Mouse (Mus musculus) cerebellum, adult 2 months (tissue): ENCODE data around the gene Panx3. TPM values are rescaled to one million over a fixed set of nuclear protein-coding genes. Genes with fewer than 3 reads are reported as not detected.
A peak's percentile ranks its signal among the peaks of the same experiment; 100 is the strongest.

Experiments used
- DNase-seq, 2 experiments: peaks; one replicate each; pipeline ENCODE4 v3.0.0; 2021
- H3K27ac ChIP-seq: fragments of 200-500 bp; 2 replicates; pipeline ENCODE4 v1.5.1; 2012; ENCODE audit warnings: low read length, control low read depth, inconsistent platforms; ENCODE audit not compliant: insufficient read depth
- H3K27me3 ChIP-seq: fragments of 200-500 bp; 2 replicates; pipeline ENCODE4 v1.6.1; 2012; ENCODE audit warnings: inconsistent platforms, mild to moderate bottlenecking, low read length, moderate library complexity; ENCODE audit not compliant: control insufficient read depth, insufficient read depth
- H3K4me1 ChIP-seq: fragments of 200-500 bp; 2 replicates; pipeline ENCODE4 v1.6.1; 2011; ENCODE audit warnings: low read length; ENCODE audit not compliant: control insufficient read depth, insufficient read depth
- H3K4me3 ChIP-seq: fragments of 200-500 bp; replicated peaks from 2 replicates; pipeline ENCODE3; 2011; ENCODE audit warnings: mild to moderate bottlenecking, low read depth, low read length, control low read depth; ENCODE audit not compliant: insufficient read depth
- CTCF ChIP-seq: fragments of 200-500 bp; IDR thresholded peaks from 2 replicates; pipeline ENCODE4 v1.5.1; 2011; ENCODE audit warnings: low read depth, mild to moderate bottlenecking, control low read depth, low read length, moderate library complexity, borderline replicate concordance; ENCODE audit not compliant: insufficient read depth
- POLR2A ChIP-seq: fragments of 200-500 bp; IDR thresholded peaks from 2 replicates; pipeline ENCODE4 v1.6.1; 2011; ENCODE audit warnings: low read length, control low read depth, borderline replicate concordance; ENCODE audit not compliant: insufficient read depth
- WGBS: fragments of 180-500 bp; shearing (Covaris S2); methylation state at CpG from one replicate; pipeline ENCODE4 v1.1.7; 2018; 5-methylcytosine and 5-hydroxymethylcytosine counted together
- polyA plus RNA-seq: library from polyadenylated mRNA; depleted of rRNA; stranded (reverse); fragments of >200 nt; gene quantifications from 2 replicates; pipeline ENCODE4 v1.2.3, GENCODE M21; 2012; rRNA removed

Panx3 gene
- polyA plus RNA-seq, 1 experiment: not detected

- no peaks in the 10 kb centered on the region for H3K27me3 ChIP-seq
- H3K4me1 ChIP-seq: no peaks in the 10 kb centered on the region
- TF ChIP-seq POLR2A (no peak), CTCF (no peak)
- H3K4me3 ChIP-seq: no peak overlapping the region
- no peak overlapping the region for H3K27ac ChIP-seq
- no peak for DNase-seq
Measured at GRCm38 (mm10) chr9:37614316-37614715, 54.7 kb downstream of the Panx3 start.

DNA sequence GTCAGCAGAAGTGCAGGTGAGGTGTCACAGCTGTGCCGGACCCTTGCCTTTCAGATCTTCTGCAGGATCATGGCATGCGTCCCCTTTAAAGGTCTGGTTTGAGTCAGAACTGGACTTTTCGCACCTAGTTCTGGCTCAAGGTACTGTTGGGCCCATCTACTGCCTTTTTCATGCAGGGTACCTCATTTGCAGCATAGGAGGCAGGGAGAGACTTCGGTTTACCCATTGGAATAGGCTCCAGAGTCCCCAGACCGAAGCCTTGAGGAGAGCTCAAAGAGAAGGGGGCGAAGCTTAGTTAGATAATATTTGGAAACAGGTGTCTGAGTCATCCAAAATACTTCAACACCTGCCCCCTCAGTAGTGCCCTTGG, 55.1 kb downstream of the Panx3 start:
- WGBS: 18% methylated on average over 6 of the region's 6 CpGs

DNA sequence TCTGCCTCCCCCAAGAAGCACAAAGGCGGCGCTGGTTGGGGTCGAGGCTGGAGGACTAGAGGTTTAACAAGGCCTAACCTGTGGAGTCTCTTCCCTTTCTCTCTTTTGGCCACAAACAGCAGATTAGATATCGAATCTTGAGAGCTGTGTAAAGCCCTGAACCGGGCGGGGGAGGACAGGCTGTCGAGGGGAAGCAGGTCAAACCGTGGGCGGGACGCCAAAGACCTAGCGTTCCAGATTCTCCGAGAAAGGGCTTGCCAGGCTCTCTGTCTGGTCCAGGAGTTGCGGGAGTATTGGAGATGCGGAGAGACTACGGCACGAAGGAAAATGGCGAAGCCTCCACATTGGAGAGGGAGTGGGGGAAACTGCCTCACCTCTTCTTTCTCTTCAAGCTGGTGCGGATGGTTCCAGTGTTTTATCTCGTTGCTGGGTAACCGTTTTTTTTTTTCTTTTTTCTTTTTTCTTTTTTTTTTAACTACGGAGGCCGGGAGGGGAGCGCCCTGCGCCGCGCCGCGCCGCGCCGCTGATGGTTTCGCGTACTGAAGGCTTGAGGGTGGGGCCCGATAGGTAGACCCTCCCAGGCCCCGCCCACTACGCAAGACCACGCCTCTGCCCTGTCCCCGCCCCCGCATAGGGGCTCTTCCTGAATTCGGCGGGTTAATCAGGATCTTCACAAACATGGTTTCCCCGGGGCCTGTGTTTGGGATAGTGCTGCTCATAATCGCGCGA, 55.7 kb downstream of the Panx3 start, which contains the start of gene Spa17:
TSS of gene Spa17 (minus strand) at position 541 of the 729 bp plus-strand sequence.
- H3K4me1 ChIP-seq: no peaks in the 10 kb centered on the region
- no peak for TF ChIP-seq CTCF
- no peak for TF ChIP-seq POLR2A
- peak; percentile 87 to 88 for DNase-seq
- H3K27me3 ChIP-seq: no peaks in the 10 kb centered on the region
- peak within 1 kb of the TSS; percentile 15 for H3K27ac ChIP-seq
- H3K4me3 ChIP-seq: peak within 1 kb of the TSS; percentile 93
- under 1% methylated on average over 45 of the region's 45 CpGs for WGBS

More for the DNA sequence above, 55.1 kb downstream of the Panx3 start:
- Histone ChIP-seq H3K4me1 (no peaks in the 10 kb centered on the region), H3K4me3 (peak overlapping the region; percentile 93), H3K27me3 (no peaks in the 10 kb centered on the region), H3K27ac (no peak overlapping the region)
- TF ChIP-seq CTCF (no peak), POLR2A (no peak)
- DNase-seq: no peak

Other genes starting within 250 kb of the Panx3 start
- gene Robo3, start 236.0 kb downstream of the Panx3 start, polyA plus RNA-seq: 1.3 and 1.4 TPM in 2 replicates
- 40.6 and 40.7 TPM in 2 replicates for gene Msantd2, start 179.9 kb downstream of the Panx3 start, polyA plus RNA-seq
- gene Esam, start 141.2 kb downstream of the Panx3 start, polyA plus RNA-seq: 28.2 and 28.8 TPM in 2 replicates
- gene Vsig2, start 130.0 kb downstream of the Panx3 start, polyA plus RNA-seq: 3.4 and 4.8 TPM in 2 replicates
- 46.6 and 66.0 TPM in 2 replicates for gene Nrgn, start 116.3 kb downstream of the Panx3 start, polyA plus RNA-seq
- 15.8 and 15.9 TPM in 2 replicates for gene Siae, start 113.5 kb downstream of the Panx3 start, polyA plus RNA-seq
- gene Spa17, start 55.5 kb downstream of the Panx3 start, polyA plus RNA-seq: 4.8 and 6.6 TPM in 2 replicates
- gene Tbrg1, start 11.9 kb downstream of the Panx3 start, polyA plus RNA-seq: 33.5 and 34.7 TPM in 2 replicates
- gene Olfr160, start 47.0 kb upstream of the Panx3 start, polyA plus RNA-seq: not detected in 2 replicates
- not detected in 2 replicates for gene Olfr874, start 75.9 kb upstream of the Panx3 start, polyA plus RNA-seq
- gene Olfr875, start 102.6 kb upstream of the Panx3 start, polyA plus RNA-seq: not detected in 2 replicates
- not detected in 2 replicates for gene Olfr876, start 133.8 kb upstream of the Panx3 start, polyA plus RNA-seq
- not detected in 2 replicates for gene Olfr877, start 185.0 kb upstream of the Panx3 start, polyA plus RNA-seq
- gene Olfr145, start 227.5 kb upstream of the Panx3 start, polyA plus RNA-seq: not detected in 2 replicates
- gene Olfr878, start 248.6 kb upstream of the Panx3 start, polyA plus RNA-seq: not detected in 2 replicates